Mouse (Mus musculus) regulatory T cell (primary cell): ENCODE measurements around the gene Elf5.

Experiments
- in situ Hi-C: fragments of 300-600 bp; cut with MboI, MseI; formaldehyde crosslinking; loops from one replicate; pipeline ENCODE4 v1.15.1; 2025; ENCODE audit warnings: high pct_unique_total_duplicates

The Elf5 gene

GRCm38 (mm10) chr2:103466984-103467588 lies 55.6 kb downstream of the Elf5 start:
- in situ Hi-C loops, result no loop called here

GRCm38 (mm10) chr2:103473362-103473761 lies 61.9 kb downstream of the Elf5 start:
- in situ Hi-C loops, result no loop called here

- in situ Hi-C loops, result loop anchor here (5.0 kb wide), 1 partner anchor 231 kb away; no protein-coding TSS in a partner anchor
Measured at GRCm38 (mm10) chr2:103476180-103476579, 64.7 kb downstream of the Elf5 start.

GRCm38 (mm10) chr2:103476657-103477056 lies 65.2 kb downstream of the Elf5 start:
- in situ Hi-C loops, result loop anchor here (5.0 kb wide), 1 partner anchor 231 kb away; no protein-coding TSS in a partner anchor

GRCm38 (mm10) chr2:103477456-103477855 lies 66.0 kb downstream of the Elf5 start:
- in situ Hi-C loops, result loop anchor here (5.0 kb wide), 1 partner anchor 230 kb away; no protein-coding TSS in a partner anchor

GRCm38 (mm10) chr2:103478326-103478725 lies 66.8 kb downstream of the Elf5 start:
- in situ Hi-C loops, result loop anchor here (5.0 kb wide), 1 partner anchor 229 kb away; no protein-coding TSS in a partner anchor

GRCm38 (mm10) chr2:103480240-103480639 lies 68.8 kb downstream of the Elf5 start:
- in situ Hi-C loops, result no loop called here

GRCm38 (mm10) chr2:103480871-103481270 lies 69.4 kb downstream of the Elf5 start:
- in situ Hi-C loops, result no loop called here

GRCm38 (mm10) chr2:103481314-103482231 lies 70.1 kb downstream of the Elf5 start:
- in situ Hi-C loops, result no loop called here

- in situ Hi-C loops, result no loop called here
Measured at GRCm38 (mm10) chr2:103483289-103483985, 71.9 kb downstream of the Elf5 start.

GRCm38 (mm10) chr2:103483986-103484520 lies 72.6 kb downstream of the Elf5 start:
- in situ Hi-C loops, result no loop called here

GRCm38 (mm10) chr2:103484617-103485401 lies 73.3 kb downstream of the Elf5 start, which contains the start of gene Cat:
Cat (minus strand) TSS chr2:103485160.
- in situ Hi-C loops, result no loop called here

GRCm38 (mm10) chr2:103492526-103492925 lies 81.0 kb downstream of the Elf5 start:
- in situ Hi-C loops, result no loop called here

- in situ Hi-C loops, result no loop called here
Measured at GRCm38 (mm10) chr2:103493827-103494226, 82.3 kb downstream of the Elf5 start.

GRCm38 (mm10) chr2:103495633-103496418 lies 84.3 kb downstream of the Elf5 start:
- in situ Hi-C loops, result no loop called here
